Mouse (Mus musculus): ENCODE measurements around the gene Fndc1. TPM values are rescaled to one million over a fixed set of nuclear protein-coding genes. Genes with fewer than 3 reads are reported as not detected.
A peak's percentile ranks its signal among the peaks of the same experiment; 100 is the strongest.

The Fndc1 gene
- polyA plus RNA-seq (2014; fragmentation: Nextera tagmentation; extraction: Ambion mirVana) = 0.86 and 1.3 TPM in 2 replicates

DNA sequence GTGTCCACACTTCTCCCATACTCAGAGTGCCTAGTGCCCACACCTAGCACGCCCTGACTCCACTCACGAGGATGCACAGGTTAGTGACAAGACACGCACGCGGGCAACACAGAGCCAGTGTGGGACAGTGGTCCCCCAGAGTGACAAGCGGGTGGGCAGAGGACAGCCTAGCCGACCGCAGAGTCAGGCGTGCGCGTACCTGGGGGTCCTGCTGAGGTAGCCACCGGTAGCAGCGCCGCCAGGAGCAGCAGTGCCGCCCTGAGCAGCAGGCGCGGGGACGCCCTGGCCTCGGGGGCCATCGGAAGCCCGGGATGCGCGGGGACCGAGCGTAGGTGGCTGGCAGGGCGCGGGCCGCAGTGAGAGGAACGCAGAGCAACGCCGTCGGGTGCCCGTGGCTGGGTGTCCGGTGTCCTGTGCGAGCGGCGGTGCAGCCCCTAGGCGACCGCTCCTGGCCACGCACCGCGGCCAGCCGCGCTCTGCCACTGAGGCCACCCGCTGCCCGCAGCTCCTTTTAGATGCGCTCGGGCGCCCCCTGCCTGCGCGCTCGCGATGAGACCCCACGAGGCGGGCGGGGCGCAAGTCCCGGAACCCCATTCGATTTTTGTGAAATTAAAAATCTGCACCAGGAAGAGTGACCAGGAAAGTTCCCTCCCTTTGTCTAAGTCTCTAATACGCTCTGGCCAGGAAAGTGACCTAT is at the start of gene Fndc1:
Gene Fndc1, minus strand, starts transcription at position 484 of the 697 bp plus-strand sequence.
- peak within 1 kb of the TSS; percentile 60 for H3K9ac ChIP-seq (ENCODE audit: low read length)
- H3K4me2 ChIP-seq (ENCODE audit: low read depth) = peak within 1 kb of the TSS; percentile 95
- no peak within 1 kb of the TSS for H3K27ac ChIP-seq (ENCODE audit: low read depth, low read length)
- H3K4me3 ChIP-seq (ENCODE audit: low read depth, low read length) = peak within 1 kb of the TSS; percentile 51
- no peaks in the 10 kb centered on the region for H3K9me3 ChIP-seq (ENCODE audit: control insufficient read depth, low read length)
- ATAC-seq (ENCODE audit: insufficient read depth, low FRiP score, low TSS enrichment) (peak; percentile 58; the same call in 1 of the 2 replicates), DNase-seq (ENCODE audit: low spot score) (peak; percentile 83)
- H3K36me3 ChIP-seq (ENCODE audit: control insufficient read depth, insufficient read depth, low read length) = no peaks in the 10 kb centered on the region
- 2% methylated on average over 48 of the region's 60 CpGs for WGBS
- peaks cover 14% of the 10 kb centered on the region for H3K27me3 ChIP-seq (ENCODE audit: control insufficient read depth, insufficient read depth, low read length)
- peaks cover 9% of the 10 kb centered on the region; the same call in 1 of the 2 replicates for H3K4me1 ChIP-seq (ENCODE audit: control insufficient read depth, insufficient read depth, low read length)

DNA sequence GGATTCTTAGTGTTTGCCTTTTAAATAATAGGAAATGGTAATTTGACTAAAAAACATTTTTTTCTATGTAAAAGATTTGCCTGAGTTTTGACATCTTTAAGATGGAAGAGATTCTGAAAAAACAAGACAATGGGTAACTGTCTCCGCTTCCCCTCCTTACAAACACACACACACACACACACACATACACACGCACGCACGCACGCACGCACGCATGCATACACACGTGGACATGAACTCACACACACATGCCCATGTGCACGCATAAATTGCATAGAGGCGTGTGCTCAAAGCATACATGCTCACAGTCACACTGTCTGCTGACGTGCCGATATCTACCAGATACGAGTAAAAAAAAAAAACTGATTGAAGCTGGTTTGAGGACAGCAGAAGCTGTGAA is 49.4 kb upstream of the Fndc1 start:
- H3K9me3 ChIP-seq (ENCODE audit: control insufficient read depth, low read length) = no peaks in the 10 kb centered on the region
- H3K27me3 ChIP-seq (ENCODE audit: control insufficient read depth, insufficient read depth, low read length) = no peaks in the 10 kb centered on the region
- H3K9ac ChIP-seq (ENCODE audit: low read length) = no peak overlapping the region
- WGBS = 93% methylated on average over 13 of the region's 13 CpGs
- ATAC-seq (ENCODE audit: insufficient read depth, low FRiP score, low TSS enrichment) (no peak), DNase-seq (ENCODE audit: low spot score) (no peak)
- no peaks in the 10 kb centered on the region; the same call in 1 of the 2 replicates for H3K4me1 ChIP-seq (ENCODE audit: control insufficient read depth, insufficient read depth, low read length)
- no peak overlapping the region for H3K4me2 ChIP-seq (ENCODE audit: low read depth)
- H3K27ac ChIP-seq (ENCODE audit: low read depth, low read length) = no peak overlapping the region
- no peaks in the 10 kb centered on the region for H3K36me3 ChIP-seq (ENCODE audit: control insufficient read depth, insufficient read depth, low read length)
- H3K4me3 ChIP-seq (ENCODE audit: low read depth, low read length) = no peak overlapping the region

GRCm38 (mm10) chr17:7875941-7876461 is 48.9 kb upstream of the Fndc1 start:
- 22% methylated on average over 12 of the region's 12 CpGs for WGBS
- ATAC-seq (ENCODE audit: insufficient read depth, low FRiP score, low TSS enrichment) = peak; percentile 13; the same call in 1 of the 2 replicates
- no peak overlapping the region for H3K4me2 ChIP-seq (ENCODE audit: low read depth)

GRCm38 (mm10) chr17:7874776-7875531 is 47.9 kb upstream of the Fndc1 start:
- no peak for ATAC-seq (ENCODE audit: insufficient read depth, low FRiP score, low TSS enrichment)
- H3K9me3 ChIP-seq (ENCODE audit: control insufficient read depth, low read length) = no peaks in the 10 kb centered on the region
- no peak for DNase-seq (ENCODE audit: low spot score)
- H3K4me3 ChIP-seq (ENCODE audit: low read depth, low read length) = no peak overlapping the region
- 85% methylated on average over 21 of the region's 21 CpGs for WGBS
- no peaks in the 10 kb centered on the region for H3K36me3 ChIP-seq (ENCODE audit: control insufficient read depth, insufficient read depth, low read length)
- no peaks in the 10 kb centered on the region; the same call in 1 of the 2 replicates for H3K4me1 ChIP-seq (ENCODE audit: control insufficient read depth, insufficient read depth, low read length)
- no peak overlapping the region for H3K9ac ChIP-seq (ENCODE audit: low read length)
- H3K4me2 ChIP-seq (ENCODE audit: low read depth) = no peak overlapping the region
- no peak overlapping the region for H3K27ac ChIP-seq (ENCODE audit: low read depth, low read length)
- no peaks in the 10 kb centered on the region for H3K27me3 ChIP-seq (ENCODE audit: control insufficient read depth, insufficient read depth, low read length)

More at GRCm38 (mm10) chr17:7875941-7876461, 48.9 kb upstream of the Fndc1 start:
- H3K4me1 ChIP-seq (ENCODE audit: control insufficient read depth, insufficient read depth, low read length) = no peaks in the 10 kb centered on the region; the same call in 1 of the 2 replicates
- no peaks in the 10 kb centered on the region for H3K36me3 ChIP-seq (ENCODE audit: control insufficient read depth, insufficient read depth, low read length)
- peak; percentile 47 for DNase-seq (ENCODE audit: low spot score)
- no peak overlapping the region for H3K4me3 ChIP-seq (ENCODE audit: low read depth, low read length)
- no peak overlapping the region for H3K27ac ChIP-seq (ENCODE audit: low read depth, low read length)
- no peaks in the 10 kb centered on the region for H3K27me3 ChIP-seq (ENCODE audit: control insufficient read depth, insufficient read depth, low read length)
- H3K9ac ChIP-seq (ENCODE audit: low read length) = no peak overlapping the region
- no peaks in the 10 kb centered on the region for H3K9me3 ChIP-seq (ENCODE audit: control insufficient read depth, low read length)

- no peaks in the 10 kb centered on the region for H3K36me3 ChIP-seq (ENCODE audit: control insufficient read depth, insufficient read depth, low read length)
- no peaks in the 10 kb centered on the region; the same call in 1 of the 2 replicates for H3K4me1 ChIP-seq (ENCODE audit: control insufficient read depth, insufficient read depth, low read length)
- no peak overlapping the region for H3K4me2 ChIP-seq (ENCODE audit: low read depth)
- WGBS = 70% methylated on average over 7 of the region's 7 CpGs
- no peak overlapping the region for H3K27ac ChIP-seq (ENCODE audit: low read depth, low read length)
- no peak overlapping the region for H3K4me3 ChIP-seq (ENCODE audit: low read depth, low read length)
- no peak for DNase-seq (ENCODE audit: low spot score)
- no peak for ATAC-seq (ENCODE audit: insufficient read depth, low FRiP score, low TSS enrichment)
- H3K9me3 ChIP-seq (ENCODE audit: control insufficient read depth, low read length) = no peaks in the 10 kb centered on the region
- H3K27me3 ChIP-seq (ENCODE audit: control insufficient read depth, insufficient read depth, low read length) = no peaks in the 10 kb centered on the region
- no peak overlapping the region for H3K9ac ChIP-seq (ENCODE audit: low read length)
Observed at GRCm38 (mm10) chr17:7873382-7873781, 46.3 kb upstream of the Fndc1 start.

GRCm38 (mm10) chr17:7871800-7872199 is 44.7 kb upstream of the Fndc1 start:
- Histone ChIP-seq H3K27me3 (ENCODE audit: control insufficient read depth, insufficient read depth, low read length) (no peaks in the 10 kb centered on the region), H3K9me3 (ENCODE audit: control insufficient read depth, low read length) (no peaks in the 10 kb centered on the region), H3K27ac (ENCODE audit: low read depth, low read length) (no peak overlapping the region), H3K4me2 (ENCODE audit: low read depth) (no peak overlapping the region), H3K4me1 (ENCODE audit: control insufficient read depth, insufficient read depth, low read length) (no peaks in the 10 kb centered on the region; the same call in 1 of the 2 replicates), H3K9ac (ENCODE audit: low read length) (no peak overlapping the region), H3K4me3 (ENCODE audit: low read depth, low read length) (no peak overlapping the region), H3K36me3 (ENCODE audit: control insufficient read depth, insufficient read depth, low read length) (no peaks in the 10 kb centered on the region)
- DNase-seq (ENCODE audit: low spot score) (no peak), ATAC-seq (ENCODE audit: insufficient read depth, low FRiP score, low TSS enrichment) (no peak)
- 87% methylated on average over 10 of the region's 10 CpGs for WGBS

DNA sequence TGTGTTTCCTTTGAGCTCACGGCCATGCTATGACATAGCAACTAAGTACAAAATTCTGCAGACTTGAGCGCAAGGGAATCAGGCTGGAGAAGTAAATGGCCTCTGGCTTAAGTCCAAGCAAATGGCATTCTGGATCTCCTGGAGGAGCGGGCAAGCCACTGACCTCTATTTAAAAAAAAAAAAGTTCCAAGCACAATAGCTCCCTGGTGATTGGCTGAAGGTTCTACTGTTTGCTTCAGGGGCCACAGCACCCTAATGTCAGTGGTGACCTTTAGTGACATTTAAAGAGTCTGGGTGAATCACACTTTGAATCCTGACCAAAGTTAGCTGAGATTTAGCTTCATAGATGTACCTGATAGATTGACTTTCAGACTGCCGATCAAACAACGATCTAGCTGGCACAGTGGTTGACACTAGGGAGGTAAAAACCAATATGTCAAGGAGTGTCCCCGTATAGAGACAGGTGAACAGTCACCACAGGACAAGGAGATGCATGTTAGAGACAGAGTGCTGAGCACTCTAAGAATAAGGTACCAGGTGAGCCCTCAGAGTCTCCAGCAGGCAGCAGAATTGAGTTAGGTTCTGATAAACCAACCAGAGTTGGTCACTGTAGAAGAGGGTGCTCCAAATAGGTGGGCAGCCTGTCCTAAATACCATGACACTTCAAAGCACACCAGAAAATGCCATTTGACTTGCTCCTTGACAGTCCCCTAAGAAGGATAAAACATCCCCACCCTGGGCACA is 43.9 kb upstream of the Fndc1 start:
- ATAC-seq (ENCODE audit: insufficient read depth, low FRiP score, low TSS enrichment) (no peak), DNase-seq (ENCODE audit: low spot score) (no peak)
- WGBS = 88% methylated on average over 6 of the region's 6 CpGs
- no peaks in the 10 kb centered on the region for H3K9me3 ChIP-seq (ENCODE audit: control insufficient read depth, low read length)
- no peaks in the 10 kb centered on the region for H3K36me3 ChIP-seq (ENCODE audit: control insufficient read depth, insufficient read depth, low read length)
- H3K4me3 ChIP-seq (ENCODE audit: low read depth, low read length) = no peak overlapping the region
- H3K27me3 ChIP-seq (ENCODE audit: control insufficient read depth, insufficient read depth, low read length) = no peaks in the 10 kb centered on the region
- no peak overlapping the region for H3K9ac ChIP-seq (ENCODE audit: low read length)
- H3K4me2 ChIP-seq (ENCODE audit: low read depth) = no peak overlapping the region
- no peak overlapping the region for H3K27ac ChIP-seq (ENCODE audit: low read depth, low read length)
- no peaks in the 10 kb centered on the region; the same call in 1 of the 2 replicates for H3K4me1 ChIP-seq (ENCODE audit: control insufficient read depth, insufficient read depth, low read length)

DNA sequence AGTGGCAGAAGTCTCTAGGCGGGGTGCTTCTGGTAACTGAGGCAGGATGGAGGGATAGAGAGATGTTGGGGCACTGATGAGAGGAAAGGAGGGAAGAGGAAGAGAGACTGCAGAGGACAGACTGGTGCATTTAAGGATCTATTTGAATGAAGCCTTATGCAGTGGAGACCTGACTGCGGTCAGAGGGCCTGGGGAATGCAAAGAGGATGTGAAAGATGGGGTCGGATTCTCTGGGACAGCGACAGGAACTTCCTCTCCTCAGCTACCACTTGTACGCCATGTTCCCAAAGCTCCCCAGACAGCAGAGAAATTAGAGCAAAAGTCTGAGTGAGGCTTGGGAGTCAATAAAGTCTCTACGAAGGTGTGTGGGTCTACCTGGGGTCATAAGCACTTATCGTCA is 42.0 kb upstream of the Fndc1 start:
- 80% methylated on average over 7 of the region's 7 CpGs for WGBS
- no peaks in the 10 kb centered on the region for H3K9me3 ChIP-seq (ENCODE audit: control insufficient read depth, low read length)
- H3K4me3 ChIP-seq (ENCODE audit: low read depth, low read length) = no peak overlapping the region
- no peaks in the 10 kb centered on the region for H3K4me1 ChIP-seq (ENCODE audit: control insufficient read depth, insufficient read depth, low read length)
- H3K27ac ChIP-seq (ENCODE audit: low read depth, low read length) = no peak overlapping the region
- DNase-seq (ENCODE audit: low spot score) = no peak
- ATAC-seq (ENCODE audit: insufficient read depth, low FRiP score, low TSS enrichment) = no peak
- H3K9ac ChIP-seq (ENCODE audit: low read length) = no peak overlapping the region
- no peaks in the 10 kb centered on the region for H3K27me3 ChIP-seq (ENCODE audit: control insufficient read depth, insufficient read depth, low read length)
- no peaks in the 10 kb centered on the region for H3K36me3 ChIP-seq (ENCODE audit: control insufficient read depth, insufficient read depth, low read length)
- no peak overlapping the region for H3K4me2 ChIP-seq (ENCODE audit: low read depth)
